Mouse (Mus musculus) E14TG2a.4 (cell line): ENCODE measurements around the gene Atp4b.

Source experiments
- CTCF ChIP-seq: conservative IDR thresholded peaks from 2 replicates; pipeline ENCODE4 v1.5.1; 2014; ENCODE audit warnings: low read length
- NANOG ChIP-seq: IDR thresholded peaks from 2 replicates; pipeline ENCODE4 v1.6.1; 2014; ENCODE audit warnings: borderline replicate concordance, low read length, mixed read lengths
- POU5F1 ChIP-seq: IDR thresholded peaks from 2 replicates; pipeline ENCODE4 v1.6.1; 2014; ENCODE audit warnings: low read length, borderline replicate concordance

GRCm38 (mm10) chr8:13388744-13389143 lies 7.9 kb downstream of the Atp4b start:
- TF ChIP-seq NANOG (no peak), CTCF (no peak), POU5F1 (no peak)
